Mouse (Mus musculus): ENCODE measurements around the gene Cap1. TPM values are rescaled to one million over a fixed set of nuclear protein-coding genes. Genes with fewer than 3 reads are reported as not detected.
"Not testable (repeated sequence)": the region's sequence is repeated elsewhere in the genome, so short reads cannot be mapped to it uniquely, and the experiment has no call there.

Gene Cap1
- polyA plus RNA-seq, 1 experiment from 2014 or later = 71.6 TPM

- Histone ChIP-seq H3K27ac (ENCODE audit: low read depth, low read length) (peak overlapping the region; percentile 70), H3K4me1 (ENCODE audit: control insufficient read depth, insufficient read depth, low read depth, low read length) (peaks cover 24% of the 10 kb centered on the region), H3K9me3 (ENCODE audit: control insufficient read depth, low read length) (no peaks in the 10 kb centered on the region), H3K4me2 (ENCODE audit: low read length) (peak overlapping the region; percentile 70), H3K9ac (ENCODE audit: low read depth, low read length) (peak overlapping the region; percentile 83), H3K36me3 (ENCODE audit: control insufficient read depth, insufficient read depth, low read length) (peaks cover 6% of the 10 kb centered on the region), H3K4me3 (ENCODE audit: low read length) (peak overlapping the region; percentile 67), H3K27me3 (replicated peaks; ENCODE audit: control insufficient read depth, insufficient read depth, low read length) (no peaks in the 10 kb centered on the region)
- 0% methylated on average over 7 of the region's 7 CpGs for WGBS
- no peak; the same call in 1 of the 2 replicates for ATAC-seq
Observed at GRCm38 (mm10) chr4:122836403-122836775, 49.5 kb downstream of the Cap1 start.

- Histone ChIP-seq H3K4me1 (ENCODE audit: control insufficient read depth, insufficient read depth, low read depth, low read length) (peaks cover 24% of the 10 kb centered on the region), H3K9ac (ENCODE audit: low read depth, low read length) (peak within 1 kb of the TSS; percentile 83), H3K9me3 (ENCODE audit: control insufficient read depth, low read length) (no peaks in the 10 kb centered on the region), H3K4me3 (ENCODE audit: low read length) (peak within 1 kb of the TSS; percentile 67), H3K36me3 (ENCODE audit: control insufficient read depth, insufficient read depth, low read length) (peaks cover 4% of the 10 kb centered on the region), H3K27me3 (replicated peaks; ENCODE audit: control insufficient read depth, insufficient read depth, low read length) (no peaks in the 10 kb centered on the region), H3K4me2 (ENCODE audit: low read length) (peak within 1 kb of the TSS; percentile 70), H3K27ac (ENCODE audit: low read depth, low read length) (peak within 1 kb of the TSS; percentile 70)
- 3% methylated on average over 31 of the region's 31 CpGs for WGBS
- ATAC-seq = peak; percentile 95
Observed at GRCm38 (mm10) chr4:122835530-122836402, 50.1 kb downstream of the Cap1 start, which contains the start of gene Ppt1. Gene Ppt1, plus strand, starts transcription at chr4:122836242.

GRCm38 (mm10) chr4:122831888-122832287, 54.0 kb downstream of the Cap1 start:
- no peaks in the 10 kb centered on the region for H3K9me3 ChIP-seq (ENCODE audit: control insufficient read depth, low read length)
- no peaks in the 10 kb centered on the region for H3K27me3 ChIP-seq (replicated peaks; ENCODE audit: control insufficient read depth, insufficient read depth, low read length)
- H3K4me2 ChIP-seq (ENCODE audit: low read length) = no peak overlapping the region
- ATAC-seq = no peak
- H3K27ac ChIP-seq (ENCODE audit: low read depth, low read length) = no peak overlapping the region
- no peak overlapping the region for H3K9ac ChIP-seq (ENCODE audit: low read depth, low read length)
- WGBS = 11% methylated on average over 1 of the region's 1 CpGs
- no peak overlapping the region for H3K4me3 ChIP-seq (ENCODE audit: low read length)
- H3K36me3 ChIP-seq (ENCODE audit: control insufficient read depth, insufficient read depth, low read length) = no peaks in the 10 kb centered on the region
- peaks cover 10% of the 10 kb centered on the region for H3K4me1 ChIP-seq (ENCODE audit: control insufficient read depth, insufficient read depth, low read depth, low read length)

GRCm38 (mm10) chr4:122829339-122829738, 56.5 kb downstream of the Cap1 start:
- Histone ChIP-seq H3K27me3 (replicated peaks; ENCODE audit: control insufficient read depth, insufficient read depth, low read length) (no peaks in the 10 kb centered on the region), H3K9me3 (ENCODE audit: control insufficient read depth, low read length) (no peaks in the 10 kb centered on the region), H3K4me2 (ENCODE audit: low read length) (no peak overlapping the region), H3K27ac (ENCODE audit: low read depth, low read length) (no peak overlapping the region), H3K4me1 (ENCODE audit: control insufficient read depth, insufficient read depth, low read depth, low read length) (no peaks in the 10 kb centered on the region), H3K36me3 (ENCODE audit: control insufficient read depth, insufficient read depth, low read length) (no peaks in the 10 kb centered on the region), H3K9ac (ENCODE audit: low read depth, low read length) (no peak overlapping the region), H3K4me3 (ENCODE audit: low read length) (no peak overlapping the region)
- 94% methylated on average over 6 of the region's 6 CpGs for WGBS
- no peak for ATAC-seq

- no peaks in the 10 kb centered on the region for H3K9me3 ChIP-seq (ENCODE audit: control insufficient read depth, low read length)
- no peak for ATAC-seq
- H3K4me2 ChIP-seq (ENCODE audit: low read length) = no peak overlapping the region
- H3K36me3 ChIP-seq (ENCODE audit: control insufficient read depth, insufficient read depth, low read length) = no peaks in the 10 kb centered on the region
- H3K27me3 ChIP-seq (replicated peaks; ENCODE audit: control insufficient read depth, insufficient read depth, low read length) = no peaks in the 10 kb centered on the region
- no peak overlapping the region for H3K27ac ChIP-seq (ENCODE audit: low read depth, low read length)
- H3K4me3 ChIP-seq (ENCODE audit: low read length) = no peak overlapping the region
- H3K4me1 ChIP-seq (ENCODE audit: control insufficient read depth, insufficient read depth, low read depth, low read length) = no peaks in the 10 kb centered on the region
- no peak overlapping the region for H3K9ac ChIP-seq (ENCODE audit: low read depth, low read length)
Observed at GRCm38 (mm10) chr4:122827651-122828050, 58.2 kb downstream of the Cap1 start.

- H3K9ac ChIP-seq (ENCODE audit: low read depth, low read length); H3K27me3 ChIP-seq (replicated peaks; ENCODE audit: control insufficient read depth, insufficient read depth, low read length); H3K4me2 ChIP-seq (ENCODE audit: low read length); H3K4me3 ChIP-seq (ENCODE audit: low read length); ATAC-seq; H3K4me1 ChIP-seq (ENCODE audit: control insufficient read depth, insufficient read depth, low read depth, low read length); H3K9me3 ChIP-seq (ENCODE audit: control insufficient read depth, low read length); H3K36me3 ChIP-seq (ENCODE audit: control insufficient read depth, insufficient read depth, low read length); H3K27ac ChIP-seq (ENCODE audit: low read depth, low read length): not testable (repeated sequence)
- 38% methylated on average over 10 of the region's 10 CpGs for WGBS
Observed at GRCm38 (mm10) chr4:122820941-122821340, 64.9 kb downstream of the Cap1 start.

- Histone ChIP-seq H3K27me3 (replicated peaks; ENCODE audit: control insufficient read depth, insufficient read depth, low read length) (no peaks in the 10 kb centered on the region), H3K4me1 (ENCODE audit: control insufficient read depth, insufficient read depth, low read depth, low read length) (no peaks in the 10 kb centered on the region), H3K9ac (ENCODE audit: low read depth, low read length) (no peak overlapping the region), H3K4me3 (ENCODE audit: low read length) (no peak overlapping the region), H3K4me2 (ENCODE audit: low read length) (no peak overlapping the region), H3K27ac (ENCODE audit: low read depth, low read length) (no peak overlapping the region), H3K9me3 (ENCODE audit: control insufficient read depth, low read length) (no peaks in the 10 kb centered on the region), H3K36me3 (ENCODE audit: control insufficient read depth, insufficient read depth, low read length) (no peaks in the 10 kb centered on the region)
- no peak for ATAC-seq
- 80% methylated on average over 1 of the region's 1 CpGs for WGBS
Observed at GRCm38 (mm10) chr4:122816202-122816601, 69.7 kb downstream of the Cap1 start.

GRCm38 (mm10) chr4:122811824-122812223, 74.0 kb downstream of the Cap1 start:
- no peaks in the 10 kb centered on the region for H3K9me3 ChIP-seq (ENCODE audit: control insufficient read depth, low read length)
- WGBS = 79% methylated on average over 2 of the region's 2 CpGs
- no peak overlapping the region for H3K27ac ChIP-seq (ENCODE audit: low read depth, low read length)
- H3K36me3 ChIP-seq (ENCODE audit: control insufficient read depth, insufficient read depth, low read length) = no peaks in the 10 kb centered on the region
- no peak overlapping the region for H3K4me3 ChIP-seq (ENCODE audit: low read length)
- H3K9ac ChIP-seq (ENCODE audit: low read depth, low read length) = no peak overlapping the region
- H3K4me1 ChIP-seq (ENCODE audit: control insufficient read depth, insufficient read depth, low read depth, low read length) = no peaks in the 10 kb centered on the region
- no peak for ATAC-seq
- H3K4me2 ChIP-seq (ENCODE audit: low read length) = no peak overlapping the region
- H3K27me3 ChIP-seq (replicated peaks; ENCODE audit: control insufficient read depth, insufficient read depth, low read length) = no peaks in the 10 kb centered on the region

GRCm38 (mm10) chr4:122811180-122811579, 74.7 kb downstream of the Cap1 start:
- ATAC-seq = no peak
- 71% methylated on average over 1 of the region's 1 CpGs for WGBS
- no peak overlapping the region for H3K27ac ChIP-seq (ENCODE audit: low read depth, low read length)
- H3K4me3 ChIP-seq (ENCODE audit: low read length) = no peak overlapping the region
- no peak overlapping the region for H3K4me2 ChIP-seq (ENCODE audit: low read length)
- no peak overlapping the region for H3K9ac ChIP-seq (ENCODE audit: low read depth, low read length)
- no peaks in the 10 kb centered on the region for H3K27me3 ChIP-seq (replicated peaks; ENCODE audit: control insufficient read depth, insufficient read depth, low read length)
- H3K9me3 ChIP-seq (ENCODE audit: control insufficient read depth, low read length) = no peaks in the 10 kb centered on the region
- H3K4me1 ChIP-seq (ENCODE audit: control insufficient read depth, insufficient read depth, low read depth, low read length) = no peaks in the 10 kb centered on the region
- H3K36me3 ChIP-seq (ENCODE audit: control insufficient read depth, insufficient read depth, low read length) = no peaks in the 10 kb centered on the region

Measured in hindbrain, embryonic 16.5 days (tissue).